31 mouse cellular contexts compared by ENCODE assay signal in genomic region chr16:44794416-44794815, GRCm38 (mm10). TPM values are rescaled to one million over a fixed set of nuclear protein-coding genes. Genes with fewer than 3 reads are reported as not detected.
DNase-seq lines count a peak whose midpoint lies in the region; ATAC-seq and TF ChIP-seq lines count a peak whose summit lies in the region.
"Had no signal": no experiment of that assay in that cellular context is flagged by ENCODE, and none has a peak within 500 bp of the region (broad histone marks: within the 10 kb centered on the region; RNA-seq: fewer than 3 reads in every experiment).

No protein-coding gene starts in this region.

- no peak overlapping the region for H3K4me3 ChIP-seq in C2C12 (ENCODE audit: insufficient read depth, poor library complexity, severe bottlenecking)
- no peak overlapping the region for H3K4me3 ChIP-seq in myocyte
- no peak overlapping the region for H3K4me3 ChIP-seq in forebrain, embryonic 10.5 days
- H3K4me3 ChIP-seq: embryonic facial prominence, embryonic 10.5 days; embryonic facial prominence, embryonic 13.5 days; erythroblast, embryonic 14.5 days; forebrain, embryonic 13.5 days; gastrocnemius, adult 2 months; heart, adult 2 months; heart, embryonic 10.5 days; heart, embryonic 13.5 days had no signal

- no peaks in the 10 kb centered on the region for H3K4me1 ChIP-seq in forebrain, embryonic 10.5 days
- H3K4me1 ChIP-seq: embryonic facial prominence, embryonic 10.5 days; embryonic facial prominence, embryonic 13.5 days; forebrain, embryonic 13.5 days; heart, embryonic 10.5 days; heart, embryonic 13.5 days had no signal

- ATAC-seq in granulocyte monocyte progenitor cell, adult 5-6 weeks (replicated peaks; ENCODE audit: poor library complexity, severe bottlenecking), result peak; percentile 62
- ATAC-seq: forebrain, embryonic 13.5 days; forebrain, embryonic 16.5 days had no signal

- peak; percentile 74 for DNase-seq in 3T3-L1 (ENCODE audit: low read depth, low spot score)
- DNase-seq in retina, embryonic 14.5 days (ENCODE audit: low spot score), result no peak
- DNase-seq in forebrain, embryonic 10.5 days (ENCODE audit: extremely low spot score, low spot score), result no peak
- DNase-seq in right cerebral cortex, postnatal 4 days, result no peak
- DNase-seq: adrenal gland, adult 2 months; adrenal gland, postnatal 14 days; cerebellum, adult 11-12 months; cerebellum, adult 8-10 months; cerebellum, postnatal 10 days; cerebellum, postnatal 36 days; embryo, embryonic 11 days; gastrocnemius, adult 2 months; gastrocnemius, postnatal 14 days; heart, adult 2 months; heart, postnatal 14 days; heart, postnatal 4 days had no signal

- H3K27me3 ChIP-seq in C2C12 (ENCODE audit: control insufficient read depth, insufficient read depth, insufficient read length) (no peaks in the 10 kb centered on the region), myocyte (ENCODE audit: control insufficient read depth, insufficient read depth, insufficient read length) (no peaks in the 10 kb centered on the region)
- H3K27me3 ChIP-seq in forebrain, embryonic 10.5 days (ENCODE audit: poor library complexity, severe bottlenecking), result no peaks in the 10 kb centered on the region
- H3K27me3 ChIP-seq: CH12.LX; embryonic facial prominence, embryonic 13.5 days; forebrain, embryonic 13.5 days; heart, embryonic 13.5 days had no signal

- H3K79me3 ChIP-seq in C2C12 (ENCODE audit: low read depth), result no peaks in the 10 kb centered on the region

- TF ChIP-seq CTCF in C2C12 (IDR thresholded peaks at IDR 0.05; ENCODE audit: control insufficient read depth, insufficient read depth, insufficient read length), result no peak

- H3K9me3 ChIP-seq in forebrain, embryonic 10.5 days, result no peaks in the 10 kb centered on the region
- H3K9me3 ChIP-seq: embryonic facial prominence, embryonic 10.5 days; embryonic facial prominence, embryonic 13.5 days; forebrain, embryonic 13.5 days; G1E; heart, embryonic 10.5 days; heart, embryonic 13.5 days had no signal

- H3K36me3 ChIP-seq in C2C12 (ENCODE audit: control insufficient read depth, insufficient read depth) (no peaks in the 10 kb centered on the region), myocyte (ENCODE audit: control insufficient read depth, insufficient read depth) (no peaks in the 10 kb centered on the region)
- H3K36me3 ChIP-seq in forebrain, embryonic 10.5 days (replicated peaks), result no peaks in the 10 kb centered on the region
- H3K36me3 ChIP-seq: embryonic facial prominence, embryonic 10.5 days; embryonic facial prominence, embryonic 13.5 days; G1E; heart, embryonic 10.5 days; heart, embryonic 13.5 days had no signal

- TF ChIP-seq POLR2A in myocyte (IDR thresholded peaks at IDR 0.05; ENCODE audit: insufficient read length, low read depth), result no peak

- H3K27ac ChIP-seq in forebrain, embryonic 10.5 days, result no peak overlapping the region
- H3K27ac ChIP-seq: embryonic facial prominence, embryonic 10.5 days; embryonic facial prominence, embryonic 13.5 days; forebrain, embryonic 13.5 days; gastrocnemius, adult 2 months; heart, adult 2 months; heart, embryonic 10.5 days; heart, embryonic 13.5 days; hindbrain, embryonic 14.5 days had no signal

- H3K4me2 ChIP-seq in myocyte (ENCODE audit: low read depth), result no peak overlapping the region
- H3K4me2 ChIP-seq: embryonic facial prominence, embryonic 13.5 days; forebrain, embryonic 13.5 days; heart, embryonic 13.5 days; hindbrain, embryonic 14.5 days had no signal

- no peaks in the 10 kb centered on the region for H3K79me2 ChIP-seq in C2C12 (ENCODE audit: control insufficient read depth, insufficient read depth)
- H3K79me2 ChIP-seq in myocyte (ENCODE audit: control insufficient read depth, insufficient read depth), result no peaks in the 10 kb centered on the region

- H3ac ChIP-seq in C2C12 (ENCODE audit: control insufficient read depth, insufficient read length, low read depth), result no peak overlapping the region
- H3ac ChIP-seq in myocyte (ENCODE audit: control insufficient read depth, insufficient read length), result no peak overlapping the region

TF ChIP-seq in C2C12, 6 proteins besides CTCF, POLR2A, EP300 and RAD21:
- no peak for TF ChIP-seq MYOD1 (IDR thresholded peaks at IDR 0.05; ENCODE audit: control insufficient read depth, insufficient read length, low read depth)
- no peak for TF ChIP-seq FOSL1 (IDR thresholded peaks at IDR 0.05; ENCODE audit: insufficient read depth, low read length, poor library complexity, severe bottlenecking)
- TF ChIP-seq MAX (IDR thresholded peaks at IDR 0.05), result no peak
- TF ChIP-seq CEBPB (IDR thresholded peaks at IDR 0.05; ENCODE audit: low read depth), result peak; percentile 81
- TF ChIP-seq MYOG (IDR thresholded peaks at IDR 0.05; ENCODE audit: control insufficient read depth, extremely low read depth, insufficient read length), result no peak
TF ChIP-seq in C2C12: peak in this region for 1.

TF ChIP-seq in myocyte, 11 proteins besides CTCF, POLR2A, EP300 and RAD21:
- TF ChIP-seq CEBPB (IDR thresholded peaks at IDR 0.05; ENCODE audit: insufficient read depth, poor library complexity, severe bottlenecking) (peak; percentile 66; the same call in 1 of the 2 replicates), E2F4 (IDR thresholded peaks at IDR 0.05; ENCODE audit: insufficient read depth) (no peak)

RNA-seq across cellular contexts. Expression of gene Cd200r4, which starts 17.1 kb away (rescaled TPM):
- polyA plus RNA-seq in C2C12 (2012; fragmentation: generic; extraction: Trizol), result not detected
- total RNA-seq in granulocyte monocyte progenitor cell, adult 5-6 weeks (2014; fragmentation: Nextera tagmentation), result not detected in 2 replicates
- 0.22 and 1.6 TPM in 2 replicates for total RNA-seq in granulocyte monocyte progenitor cell, adult 5-6 weeks (2017)
- 0.02 TPM for polyA plus RNA-seq in myocyte (2012; fragmentation: generic; extraction: Trizol)
- polyA plus RNA-seq in forebrain, embryonic 10.5 days (2016; fragmentation: Nextera tagmentation; extraction: Ambion mirVana), result 0.14 TPM in 1 of 2 replicates, not detected in the other
- total RNA-seq: adrenal gland, adult 2 months; adrenal gland, postnatal 14 days; adrenal gland, postnatal 4 days; gastrocnemius, adult 2 months; gastrocnemius, postnatal 14 days; heart, adult 2 months; heart, postnatal 14 days; heart, postnatal 4 days had no signal
- polyA plus RNA-seq: embryonic facial prominence, embryonic 10.5 days; embryonic facial prominence, embryonic 13.5 days; erythroblast, embryonic 14.5 days; forebrain, embryonic 13.5 days; forebrain, embryonic 16.5 days; heart, embryonic 13.5 days; hindbrain, embryonic 11.5 days; hindbrain, embryonic 14.5 days had no signal

RNA-seq across cellular contexts. Expression of gene Cd200r1, which starts 28.9 kb away (rescaled TPM):
- polyA plus RNA-seq in C2C12 (2012; fragmentation: generic; extraction: Trizol), result not detected
- total RNA-seq in granulocyte monocyte progenitor cell, adult 5-6 weeks (2014; fragmentation: Nextera tagmentation), result 6.0 and 13.8 TPM in 2 replicates
- total RNA-seq in granulocyte monocyte progenitor cell, adult 5-6 weeks (2017), result 2.1 and 7.0 TPM in 2 replicates
- polyA plus RNA-seq in myocyte (2012; fragmentation: generic; extraction: Trizol), result 0.02 TPM
- polyA plus RNA-seq in forebrain, embryonic 10.5 days (2016; fragmentation: Nextera tagmentation; extraction: Ambion mirVana), result 0.27 and 0.47 TPM in 2 replicates
- polyA plus RNA-seq: erythroblast, embryonic 14.5 days had no signal

RNA-seq across cellular contexts. Expression of gene Gtpbp8, which starts 48.3 kb away (rescaled TPM):
- 6.8 TPM for polyA plus RNA-seq in C2C12 (2012; fragmentation: generic; extraction: Trizol)
- 13.5 and 26.5 TPM in 2 replicates for total RNA-seq in granulocyte monocyte progenitor cell, adult 5-6 weeks (2014; fragmentation: Nextera tagmentation)
- 9.0 and 15.9 TPM in 2 replicates for total RNA-seq in granulocyte monocyte progenitor cell, adult 5-6 weeks (2017)
- polyA plus RNA-seq in myocyte (2012; fragmentation: generic; extraction: Trizol), result 8.2 TPM
- 31.9 and 32.4 TPM in 2 replicates for polyA plus RNA-seq in forebrain, embryonic 10.5 days (2016; fragmentation: Nextera tagmentation; extraction: Ambion mirVana)
